Comparison of ENCODE assay signal across 16 mouse cellular contexts in genomic region chr8:84909949-84910348, GRCm38 (mm10). TPM values are rescaled to one million over a fixed set of nuclear protein-coding genes. Genes with fewer than 3 reads are reported as not detected.
A peak's percentile ranks its signal among the peaks of the same experiment; 100 is the strongest.
DNase-seq lines count a peak whose midpoint lies in the region; ATAC-seq and TF ChIP-seq lines count a peak whose summit lies in the region.
"Had no signal": no experiment of that assay in that cellular context is flagged by ENCODE, and none has a peak within 500 bp of the region (broad histone marks: within the 10 kb centered on the region; RNA-seq: fewer than 3 reads in every experiment).

No protein-coding gene starts in this region.

- peaks cover 5% of the 10 kb centered on the region; the same call in 1 of the 2 replicates for H3K9me3 ChIP-seq in midbrain, embryonic 10.5 days (replicated peaks)
- H3K9me3 ChIP-seq in midbrain, embryonic 13.5 days: no peaks in the 10 kb centered on the region
- H3K9me3 ChIP-seq in G1E (replicated peaks): no peaks in the 10 kb centered on the region
- no peaks in the 10 kb centered on the region for H3K9me3 ChIP-seq in erythroblast, embryonic 14.5 days (ENCODE audit: control insufficient read depth, low read length)
- H3K9me3 ChIP-seq in liver, postnatal 0 days (ENCODE audit: low read length): no peaks in the 10 kb centered on the region
- H3K9me3 ChIP-seq: forebrain, embryonic 15.5 days had no signal

- TF ChIP-seq CTCF in G1E (IDR thresholded peaks at IDR 0.05; ENCODE audit: low read depth, low read length): no peak
- no peak for TF ChIP-seq CTCF in liver, postnatal 0 days (IDR thresholded peaks at IDR 0.05; ENCODE audit: low read depth)

- peaks cover 28% of the 10 kb centered on the region for H3K4me1 ChIP-seq in midbrain, embryonic 10.5 days
- H3K4me1 ChIP-seq in midbrain, embryonic 13.5 days (replicated peaks): peaks cover 24% of the 10 kb centered on the region
- peaks cover 69% of the 10 kb centered on the region for H3K4me1 ChIP-seq in G1E (ENCODE audit: insufficient read depth, low read depth, low read length)
- peaks cover 83% of the 10 kb centered on the region for H3K4me1 ChIP-seq in erythroblast, embryonic 14.5 days (ENCODE audit: control insufficient read depth)
- H3K4me1 ChIP-seq in liver, postnatal 0 days (ENCODE audit: insufficient read depth): peaks cover 28% of the 10 kb centered on the region

- no peak overlapping the region for H3K27ac ChIP-seq in midbrain, embryonic 10.5 days (replicated peaks)
- H3K27ac ChIP-seq in midbrain, embryonic 13.5 days: no peak overlapping the region
- H3K27ac ChIP-seq in liver, postnatal 0 days (ENCODE audit: low read depth): peak overlapping the region; percentile 84
- H3K27ac ChIP-seq: forebrain, embryonic 15.5 days; kidney, postnatal 0 days had no signal

- WGBS in midbrain, embryonic 10.5 days: 85% methylated on average over 5 of the region's 5 CpGs
- 92% methylated on average over 5 of the region's 5 CpGs for WGBS in midbrain, embryonic 13.5 days
- WGBS in liver, postnatal 0 days (ENCODE audit: insufficient replicate concordance): 72% methylated on average over 5 of the region's 5 CpGs

- TF ChIP-seq EP300 in liver, postnatal 0 days (IDR thresholded peaks at IDR 0.05; ENCODE audit: low read depth): no peak

- H3K9ac ChIP-seq in midbrain, embryonic 13.5 days (replicated peaks): no peak overlapping the region
- no peak overlapping the region for H3K9ac ChIP-seq in liver, postnatal 0 days (replicated peaks)

- ATAC-seq in midbrain, embryonic 13.5 days: no peak
- no peak for ATAC-seq in G1E (ENCODE audit: extremely low read depth, insufficient number of reproducible peaks, low FRiP score, poor library complexity, severe bottlenecking)
- ATAC-seq in liver, postnatal 0 days: no peak
- no peak for ATAC-seq in granulocyte monocyte progenitor cell, adult 5-6 weeks (replicated peaks; ENCODE audit: poor library complexity, severe bottlenecking)
- ATAC-seq: forebrain, embryonic 15.5 days; inflammation-experienced regulatory T-cells, adult 6 months had no signal

- no peak overlapping the region for H3K4me2 ChIP-seq in midbrain, embryonic 13.5 days (replicated peaks)
- H3K4me2 ChIP-seq in liver, postnatal 0 days (ENCODE audit: low read depth, low read length): peak overlapping the region; percentile 95
- H3K4me2 ChIP-seq: forebrain, embryonic 15.5 days had no signal

- H3K36me3 ChIP-seq in midbrain, embryonic 10.5 days: peaks cover 13% of the 10 kb centered on the region
- H3K36me3 ChIP-seq in midbrain, embryonic 13.5 days: peaks cover 48% of the 10 kb centered on the region
- peaks cover 71% of the 10 kb centered on the region for H3K36me3 ChIP-seq in G1E (replicated peaks)
- peaks cover 58% of the 10 kb centered on the region for H3K36me3 ChIP-seq in erythroblast, embryonic 14.5 days (ENCODE audit: control insufficient read depth)
- peaks cover 12% of the 10 kb centered on the region for H3K36me3 ChIP-seq in liver, postnatal 0 days (replicated peaks; ENCODE audit: insufficient read depth, low read length)

- peak overlapping the region; percentile 65; the same call in 1 of the 2 replicates for H3K4me3 ChIP-seq in midbrain, embryonic 10.5 days
- no peak overlapping the region for H3K4me3 ChIP-seq in midbrain, embryonic 13.5 days (replicated peaks)
- peak overlapping the region; percentile 74 for H3K4me3 ChIP-seq in G1E (ENCODE audit: low read depth, low read length)
- H3K4me3 ChIP-seq in erythroblast, embryonic 14.5 days (replicated peaks): peak overlapping the region; percentile 72
- peak overlapping the region; percentile 65 for H3K4me3 ChIP-seq in liver, postnatal 0 days (ENCODE audit: low read depth, low read length)

- peaks cover 73% of the 10 kb centered on the region for H3K27me3 ChIP-seq in midbrain, embryonic 10.5 days (ENCODE audit: low read depth, poor library complexity, severe bottlenecking)
- H3K27me3 ChIP-seq in midbrain, embryonic 13.5 days: peaks cover 65% of the 10 kb centered on the region
- no peaks in the 10 kb centered on the region for H3K27me3 ChIP-seq in G1E (ENCODE audit: insufficient read depth, low read length)
- peaks cover 17% of the 10 kb centered on the region for H3K27me3 ChIP-seq in erythroblast, embryonic 14.5 days (ENCODE audit: control insufficient read depth)
- peaks cover 16% of the 10 kb centered on the region for H3K27me3 ChIP-seq in liver, postnatal 0 days (ENCODE audit: insufficient read depth, low read length)

- DNase-seq in midbrain, embryonic 10.5 days (ENCODE audit: low spot score): no peak
- DNase-seq in G1E (ENCODE audit: low spot score): peak; percentile 66
- DNase-seq in liver, postnatal 0 days: no peak
- DNase-seq in layer of hippocampus, adult 8-10 months (ENCODE audit: low spot score in 2 of 2): no peak
- DNase-seq in adrenal gland, postnatal 14 days: no peak

RNA-seq across cellular contexts. Expression of gene Dnase2a, which starts 1.6 kb away (rescaled TPM):
- 6.6 and 7.5 TPM in 2 replicates for polyA plus RNA-seq in midbrain, embryonic 10.5 days (2016; fragmentation: Nextera tagmentation; extraction: Ambion mirVana)
- polyA plus RNA-seq in midbrain, embryonic 13.5 days (2015; fragmentation: Nextera tagmentation; extraction: Ambion mirVana): 6.0 and 6.2 TPM in 2 replicates
- total RNA-seq in G1E (2014; fragmentation: Nextera tagmentation): 116 and 118 TPM in 2 replicates
- 147 and 170 TPM in 2 replicates for total RNA-seq in G1E (2017)
- 40.2 and 75.0 TPM in 2 replicates for polyA plus RNA-seq in G1E (2012)
- polyA plus RNA-seq in erythroblast, embryonic 14.5 days (2012): 4.8 and 7.7 TPM in 2 replicates
- polyA plus RNA-seq in liver, postnatal 0 days (2015; fragmentation: Nextera tagmentation; extraction: Ambion mirVana): 15.4 and 16.0 TPM in 2 replicates
- total RNA-seq in granulocyte monocyte progenitor cell, adult 5-6 weeks (2014; fragmentation: Nextera tagmentation): 35.6 and 55.5 TPM in 2 replicates
- 59.6 and 117 TPM in 2 replicates for total RNA-seq in granulocyte monocyte progenitor cell, adult 5-6 weeks (2017)
- total RNA-seq in layer of hippocampus, adult 8-10 months (2022): 10 to 100 TPM in 2 of 4 experiments, 1 to 10 TPM in 2; 4.4 to 18.9 (median 9.2) TPM
- 8.3 and 11.0 TPM in 2 replicates for total RNA-seq in adrenal gland, postnatal 14 days (2021)

RNA-seq across cellular contexts. Expression of gene Klf1, which starts 8.2 kb away (rescaled TPM):
- 14.8 and 19.7 TPM in 2 replicates for polyA plus RNA-seq in midbrain, embryonic 10.5 days (2016; fragmentation: Nextera tagmentation; extraction: Ambion mirVana)
- polyA plus RNA-seq in midbrain, embryonic 13.5 days (2015; fragmentation: Nextera tagmentation; extraction: Ambion mirVana): 0.55 and 0.97 TPM in 2 replicates
- total RNA-seq in G1E (2014; fragmentation: Nextera tagmentation): 69.9 and 75.0 TPM in 2 replicates
- 51.5 and 56.1 TPM in 2 replicates for total RNA-seq in G1E (2017)
- 193 and 253 TPM in 2 replicates for polyA plus RNA-seq in G1E (2012)
- 358 and 362 TPM in 2 replicates for polyA plus RNA-seq in erythroblast, embryonic 14.5 days (2012)
- polyA plus RNA-seq in liver, postnatal 0 days (2015; fragmentation: Nextera tagmentation; extraction: Ambion mirVana): 133 and 149 TPM in 2 replicates
- total RNA-seq in granulocyte monocyte progenitor cell, adult 5-6 weeks (2014; fragmentation: Nextera tagmentation): 0.52 and 1.0 TPM in 2 replicates
- 0.43 and 0.72 TPM in 2 replicates for total RNA-seq in granulocyte monocyte progenitor cell, adult 5-6 weeks (2017)
- total RNA-seq in layer of hippocampus, adult 8-10 months (2022): under 1 TPM in 2 of 4 experiments, not detected in 2; 0.21 to 0.31 TPM
- total RNA-seq in adrenal gland, postnatal 14 days (2021): 0.56 and 5.1 TPM in 2 replicates
- total RNA-seq: gastrocnemius, adult 8-10 months; heart, postnatal 25 days; layer of hippocampus, postnatal 10 days had no signal
- polyA plus RNA-seq: inflammation-experienced regulatory T-cells, adult 6 months had no signal

RNA-seq across cellular contexts. Expression of gene Gcdh, which starts 16.2 kb away (rescaled TPM):
- 37.3 and 39.6 TPM in 2 replicates for polyA plus RNA-seq in midbrain, embryonic 10.5 days (2016; fragmentation: Nextera tagmentation; extraction: Ambion mirVana)
- polyA plus RNA-seq in midbrain, embryonic 13.5 days (2015; fragmentation: Nextera tagmentation; extraction: Ambion mirVana): 31.7 and 34.3 TPM in 2 replicates
- total RNA-seq in G1E (2014; fragmentation: Nextera tagmentation) (17.7 and 26.6 TPM in 2 replicates), G1E (2017) (35.2 and 45.8 TPM in 2 replicates)
- polyA plus RNA-seq in G1E (2012): 66.4 and 69.8 TPM in 2 replicates
- 15.0 and 18.3 TPM in 2 replicates for polyA plus RNA-seq in erythroblast, embryonic 14.5 days (2012)
- polyA plus RNA-seq in liver, postnatal 0 days (2015; fragmentation: Nextera tagmentation; extraction: Ambion mirVana): 139 and 141 TPM in 2 replicates
- total RNA-seq in granulocyte monocyte progenitor cell, adult 5-6 weeks (2014; fragmentation: Nextera tagmentation): 23.2 and 25.8 TPM in 2 replicates
- 20.1 and 30.3 TPM in 2 replicates for total RNA-seq in granulocyte monocyte progenitor cell, adult 5-6 weeks (2017)
- total RNA-seq in layer of hippocampus, adult 8-10 months (2022): 10 to 100 TPM; 38.7 to 46.2 (median 40.4) TPM
- 55.4 and 84.8 TPM in 2 replicates for total RNA-seq in adrenal gland, postnatal 14 days (2021)

RNA-seq across cellular contexts. Expression of gene Mast1, which starts 27.2 kb away (rescaled TPM):
- 3.2 and 8.4 TPM in 2 replicates for polyA plus RNA-seq in midbrain, embryonic 10.5 days (2016; fragmentation: Nextera tagmentation; extraction: Ambion mirVana)
- 55.6 and 56.1 TPM in 2 replicates for polyA plus RNA-seq in midbrain, embryonic 13.5 days (2015; fragmentation: Nextera tagmentation; extraction: Ambion mirVana)
- not detected in 2 replicates for total RNA-seq in G1E (2014; fragmentation: Nextera tagmentation)
- 0.23 and 0.27 TPM in 2 replicates for total RNA-seq in G1E (2017)
- 0.16 and 0.25 TPM in 2 replicates for polyA plus RNA-seq in G1E (2012)
- polyA plus RNA-seq in erythroblast, embryonic 14.5 days (2012): 0.01 and 0.08 TPM in 2 replicates
- polyA plus RNA-seq in liver, postnatal 0 days (2015; fragmentation: Nextera tagmentation; extraction: Ambion mirVana): 0.07 TPM in 1 of 2 replicates, not detected in the other
- total RNA-seq in granulocyte monocyte progenitor cell, adult 5-6 weeks (2014; fragmentation: Nextera tagmentation): not detected in 2 replicates
- not detected in 2 replicates for total RNA-seq in granulocyte monocyte progenitor cell, adult 5-6 weeks (2017)
- 10 to 100 TPM; 77.3 to 83.2 (median 80.8) TPM for total RNA-seq in layer of hippocampus, adult 8-10 months (2022)
- 1.2 and 3.1 TPM in 2 replicates for total RNA-seq in adrenal gland, postnatal 14 days (2021)

RNA-seq across cellular contexts. Expression of gene Rtbdn, which starts 36.8 kb away (rescaled TPM):
- 0.62 and 1.2 TPM in 2 replicates for polyA plus RNA-seq in midbrain, embryonic 10.5 days (2016; fragmentation: Nextera tagmentation; extraction: Ambion mirVana)
- 1.9 and 2.7 TPM in 2 replicates for polyA plus RNA-seq in midbrain, embryonic 13.5 days (2015; fragmentation: Nextera tagmentation; extraction: Ambion mirVana)
- total RNA-seq in G1E (2014; fragmentation: Nextera tagmentation): not detected in 2 replicates
- 0.11 and 0.12 TPM in 2 replicates for total RNA-seq in G1E (2017)
- polyA plus RNA-seq in G1E (2012): not detected in 2 replicates
- not detected in 2 replicates for polyA plus RNA-seq in erythroblast, embryonic 14.5 days (2012)
- polyA plus RNA-seq in liver, postnatal 0 days (2015; fragmentation: Nextera tagmentation; extraction: Ambion mirVana): 0.09 TPM in 1 of 2 replicates, not detected in the other
- not detected in 2 replicates for total RNA-seq in granulocyte monocyte progenitor cell, adult 5-6 weeks (2014; fragmentation: Nextera tagmentation)
- total RNA-seq in granulocyte monocyte progenitor cell, adult 5-6 weeks (2017): not detected in 2 replicates
- 1 to 10 TPM; 1.5 to 2.5 (median 1.7) TPM for total RNA-seq in layer of hippocampus, adult 8-10 months (2022)
- not detected in 2 replicates for total RNA-seq in adrenal gland, postnatal 14 days (2021)
- total RNA-seq: gastrocnemius, adult 8-10 months; heart, postnatal 25 days had no signal
- polyA plus RNA-seq: limb, embryonic 14.5 days; urinary bladder, adult 2 months had no signal
